Mouse (Mus musculus) liver, postnatal 0 days (tissue): ENCODE measurements around the gene 1700025G04Rik. TPM values are rescaled to one million over a fixed set of nuclear protein-coding genes. Genes with fewer than 3 reads are reported as not detected.

ENCODE experiments used
- ATAC-seq: fragments of 200-750 bp; cut with Nextera tagmentation; 2 replicates; pipeline ENCODE4 v1.8.0; 2017; ENCODE audit warnings: mild to moderate bottlenecking, moderate library complexity
- DNase-seq: peaks from one replicate; pipeline ENCODE4 v3.0.0-alpha.2; 2016
- H3K27ac ChIP-seq: fragments of 300-500 bp; sonication (generic); 2 replicates; pipeline ENCODE4 v1.5.1; 2014; ENCODE audit warnings: antibody characterized with exemption, moderate library complexity, mild to moderate bottlenecking, low read depth
- H3K27me3 ChIP-seq: fragments of 300-500 bp; sonication (generic); 2 replicates; pipeline ENCODE4 v1.6.1; 2014; ENCODE audit warnings: low read length, control low read depth, mixed read lengths; ENCODE audit not compliant: insufficient read depth
- H3K36me3 ChIP-seq: fragments of 300-500 bp; sonication (generic); replicated peaks from 2 replicates; pipeline ENCODE4 v1.6.1; 2014; ENCODE audit warnings: mild to moderate bottlenecking, control low read depth, low read length, moderate library complexity, mixed read lengths; ENCODE audit not compliant: insufficient read depth
- H3K4me1 ChIP-seq: fragments of 300-500 bp; sonication (generic); 2 replicates; pipeline ENCODE4 v1.6.1; 2014; ENCODE audit warnings: antibody characterized with exemption, mild to moderate bottlenecking, control low read depth; ENCODE audit not compliant: insufficient read depth
- H3K4me2 ChIP-seq: fragments of 300-500 bp; sonication (generic); 2 replicates; pipeline ENCODE4 v1.6.1; 2014; ENCODE audit warnings: low read depth, mild to moderate bottlenecking, low read length, moderate library complexity, mixed read lengths
- H3K4me3 ChIP-seq: fragments of 300-500 bp; sonication (generic); 2 replicates; pipeline ENCODE4 v1.5.1; 2014; ENCODE audit warnings: low read depth, low read length
- H3K9ac ChIP-seq: fragments of 300-500 bp; sonication (generic); replicated peaks from 2 replicates; pipeline ENCODE4 v1.6.1; 2014; ENCODE audit warnings: mild to moderate bottlenecking, moderate library complexity
- H3K9me3 ChIP-seq: fragments of 300-500 bp; sonication (generic); 2 replicates; pipeline ENCODE4 v1.6.1; 2016; ENCODE audit warnings: mild to moderate bottlenecking, control low read depth, low read length, mixed read lengths
- CTCF ChIP-seq: sonication (generic); IDR thresholded peaks from 2 replicates; pipeline ENCODE4 v1.5.1; 2016; ENCODE audit warnings: antibody characterized with exemption, low read depth
- EP300 ChIP-seq: IDR thresholded peaks from 2 replicates; pipeline ENCODE4 v1.6.1; 2016; ENCODE audit warnings: antibody characterized with exemption, low read depth, mild to moderate bottlenecking
- WGBS: fragments of 180-500 bp; shearing (Covaris S2); extraction: QIAGEN DNeasy Blood & Tissue Kit; methylation state at CpG from one replicate; pipeline ENCODE4 v1.1.7; 2014; ENCODE audit not compliant: insufficient replicate concordance; 5-methylcytosine and 5-hydroxymethylcytosine counted together
- polyA plus RNA-seq: library from polyadenylated mRNA; unstranded; fragments of >200 nt; fragmentation: Nextera tagmentation; extraction: Ambion mirVana; gene quantifications from 2 replicates; pipeline ENCODE4 v1.2.1, GENCODE M21; 2015

Gene 1700025G04Rik
- polyA plus RNA-seq, 1 experiment from 2014 or later = 3.0 TPM

DNA sequence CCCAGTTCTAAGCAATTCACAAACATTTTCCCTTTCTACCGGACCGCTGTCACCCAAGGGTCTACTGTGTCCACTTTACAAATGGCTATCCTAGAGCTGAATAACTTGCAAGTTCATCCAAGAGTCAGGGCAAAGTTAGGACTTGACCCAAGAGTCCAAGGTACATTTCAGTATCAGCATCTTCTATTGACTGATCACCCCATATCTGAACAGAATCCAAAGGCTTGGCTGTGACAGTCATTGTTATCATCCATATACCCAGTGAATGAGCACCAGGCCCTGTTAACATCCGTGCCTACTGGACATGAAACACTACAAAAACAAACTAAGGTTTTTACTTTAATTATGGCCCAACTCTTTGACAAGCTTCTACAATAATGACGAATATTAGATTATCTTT is 48.9 kb downstream of the 1700025G04Rik start:
- no peak for TF ChIP-seq EP300

DNA sequence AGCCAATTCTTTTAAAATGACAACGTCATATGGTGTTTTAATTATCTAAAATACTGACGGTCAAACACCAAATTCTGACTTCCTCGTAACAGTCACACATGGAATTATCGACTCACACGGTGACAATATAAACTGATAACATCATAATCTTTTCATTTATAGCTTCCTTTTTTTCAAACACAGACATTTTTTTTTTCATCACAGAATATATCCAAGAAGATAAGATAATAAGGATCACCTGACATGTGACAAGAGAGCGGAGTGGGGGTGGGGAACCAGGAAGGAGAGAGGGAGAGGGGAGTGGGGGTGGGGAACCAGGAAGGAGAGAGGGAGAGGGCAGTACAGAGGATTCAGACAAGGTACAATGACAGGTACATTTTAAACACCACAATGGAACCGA is 49.9 kb downstream of the 1700025G04Rik start:
- ATAC-seq = no peak
- Histone ChIP-seq H3K27ac (no peak overlapping the region), H3K36me3 (no peaks in the 10 kb centered on the region), H3K4me1 (peaks cover 10% of the 10 kb centered on the region), H3K4me3 (no peak overlapping the region), H3K27me3 (no peaks in the 10 kb centered on the region), H3K4me2 (no peak overlapping the region), H3K9me3 (no peaks in the 10 kb centered on the region), H3K9ac (no peak overlapping the region)
- 64% methylated on average over 7 of the region's 7 CpGs for WGBS
- DNase-seq = no peak
- no peak for TF ChIP-seq EP300
- TF ChIP-seq CTCF = no peak

More for the DNA sequence above, 48.9 kb downstream of the 1700025G04Rik start:
- H3K27ac ChIP-seq = no peak overlapping the region
- no peaks in the 10 kb centered on the region for H3K27me3 ChIP-seq
- ATAC-seq = no peak
- H3K9ac ChIP-seq = no peak overlapping the region
- WGBS = 78% methylated on average over 4 of the region's 4 CpGs
- no peak overlapping the region for H3K4me3 ChIP-seq
- H3K9me3 ChIP-seq = no peaks in the 10 kb centered on the region
- no peak for DNase-seq
- peaks cover 10% of the 10 kb centered on the region for H3K4me1 ChIP-seq
- H3K4me2 ChIP-seq = no peak overlapping the region
- no peaks in the 10 kb centered on the region for H3K36me3 ChIP-seq

DNA sequence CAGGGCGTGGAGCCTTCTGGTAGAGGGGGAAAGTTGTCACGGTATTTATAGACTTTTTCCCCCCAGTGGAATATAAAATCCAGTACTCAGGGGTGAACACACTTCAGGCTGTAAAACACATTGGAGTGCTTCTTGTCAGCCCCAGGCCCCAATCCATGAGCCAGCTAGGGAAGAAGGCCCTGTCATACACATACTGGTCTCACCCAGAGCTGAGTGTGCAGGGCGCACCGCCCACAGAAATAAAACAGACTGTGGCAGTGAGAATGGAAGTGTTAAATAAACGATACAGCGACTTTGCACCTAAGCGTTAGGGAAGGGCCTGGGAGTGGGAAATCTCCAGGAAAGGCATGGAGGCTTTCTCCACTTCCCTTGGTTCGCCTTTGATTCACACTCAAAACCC is 50.3 kb downstream of the 1700025G04Rik start:
- no peak for ATAC-seq
- Histone ChIP-seq H3K27ac (no peak overlapping the region), H3K9ac (no peak overlapping the region)

DNA sequence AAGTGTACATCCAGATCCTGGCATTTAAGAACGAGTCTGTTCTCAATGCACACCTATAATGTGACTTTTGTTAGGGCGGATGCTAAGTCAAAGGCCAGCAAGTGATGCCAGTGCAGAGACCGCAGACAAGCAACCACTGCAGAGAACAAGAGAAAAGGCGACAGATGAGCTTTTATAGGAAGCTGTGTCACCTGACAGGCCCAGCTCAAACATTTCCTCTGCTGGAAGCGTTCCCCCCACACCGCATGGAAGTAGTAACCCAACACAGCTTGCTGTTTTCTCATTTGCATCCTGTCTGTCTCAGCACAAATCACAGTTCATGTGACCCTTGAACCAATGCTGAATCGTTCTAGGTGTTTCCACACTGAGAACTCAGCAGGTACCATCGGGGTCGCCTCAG is 51.8 kb downstream of the 1700025G04Rik start:
- Histone ChIP-seq H3K4me3 (no peak overlapping the region), H3K4me2 (no peak overlapping the region), H3K36me3 (no peaks in the 10 kb centered on the region), H3K9me3 (no peaks in the 10 kb centered on the region), H3K4me1 (peaks cover 10% of the 10 kb centered on the region), H3K27ac (no peak overlapping the region), H3K9ac (no peak overlapping the region), H3K27me3 (no peaks in the 10 kb centered on the region)
- WGBS = 53% methylated on average over 9 of the region's 9 CpGs
- ATAC-seq = no peak
- no peak for DNase-seq
- no peak for TF ChIP-seq CTCF
- TF ChIP-seq EP300 = no peak

More for the DNA sequence above, 50.3 kb downstream of the 1700025G04Rik start:
- H3K4me1 ChIP-seq = peaks cover 10% of the 10 kb centered on the region
- H3K4me3 ChIP-seq = no peak overlapping the region
- no peak for DNase-seq
- 76% methylated on average over 8 of the region's 8 CpGs for WGBS
- TF ChIP-seq CTCF (no peak), EP300 (no peak)
- no peaks in the 10 kb centered on the region for H3K27me3 ChIP-seq
- no peak overlapping the region for H3K4me2 ChIP-seq
- H3K36me3 ChIP-seq = no peaks in the 10 kb centered on the region
- H3K9me3 ChIP-seq = no peaks in the 10 kb centered on the region

DNA sequence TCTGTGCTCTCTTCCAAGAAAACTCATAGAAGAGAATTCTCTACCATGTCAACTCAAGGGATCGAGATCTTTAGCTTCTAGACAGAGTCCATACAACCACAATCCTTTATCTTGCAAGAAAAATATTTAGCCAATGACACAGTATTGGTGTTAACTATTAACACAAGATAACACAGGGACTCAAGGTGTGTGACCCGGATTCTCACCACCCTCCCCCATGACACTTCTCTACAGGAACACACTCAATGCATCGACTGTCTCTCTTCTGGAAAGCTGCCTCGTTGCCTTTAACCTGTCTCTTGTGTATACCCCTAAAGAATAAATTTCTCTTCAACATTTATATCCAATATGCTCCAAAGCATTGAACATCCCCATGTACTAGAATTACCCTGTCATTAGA is 52.3 kb downstream of the 1700025G04Rik start:
- peaks cover 10% of the 10 kb centered on the region for H3K4me1 ChIP-seq
- TF ChIP-seq CTCF (no peak), EP300 (no peak)
- DNase-seq = no peak
- H3K4me3 ChIP-seq = no peak overlapping the region
- H3K36me3 ChIP-seq = no peaks in the 10 kb centered on the region
- H3K4me2 ChIP-seq = no peak overlapping the region
- H3K27me3 ChIP-seq = no peaks in the 10 kb centered on the region
- WGBS = 39% methylated on average over 4 of the region's 4 CpGs
- H3K27ac ChIP-seq = no peak overlapping the region
- H3K9ac ChIP-seq = no peak overlapping the region
- peak; percentile 54; the same call in 1 of the 2 replicates for ATAC-seq
- no peaks in the 10 kb centered on the region for H3K9me3 ChIP-seq

DNA sequence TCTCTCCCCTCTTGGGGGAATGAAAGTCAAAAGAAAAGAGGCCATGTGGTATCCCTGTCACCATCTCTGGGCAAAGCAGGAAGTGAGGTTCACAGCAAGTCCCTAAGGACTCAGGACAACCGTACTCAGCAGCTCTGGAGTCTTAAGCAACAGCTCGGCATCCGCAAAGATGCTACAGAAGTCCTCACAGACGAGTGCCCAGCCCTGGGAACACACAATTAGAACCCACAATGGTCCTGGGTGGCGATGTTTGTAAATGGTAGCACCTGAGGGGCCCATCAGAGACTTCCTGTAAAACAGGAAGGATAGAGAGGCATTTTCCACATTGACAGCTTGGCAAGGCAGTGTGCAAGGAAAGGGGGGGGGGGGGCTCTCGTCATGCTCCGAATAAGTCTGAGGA is 55.2 kb downstream of the 1700025G04Rik start:
- Histone ChIP-seq H3K4me3 (no peak overlapping the region), H3K27ac (no peak overlapping the region), H3K9me3 (no peaks in the 10 kb centered on the region), H3K27me3 (no peaks in the 10 kb centered on the region), H3K36me3 (no peaks in the 10 kb centered on the region), H3K4me1 (peaks cover 10% of the 10 kb centered on the region), H3K4me2 (no peak overlapping the region), H3K9ac (no peak overlapping the region)
- 47% methylated on average over 7 of the region's 7 CpGs for WGBS
- DNase-seq = no peak
- no peak for TF ChIP-seq EP300
- no peak for TF ChIP-seq CTCF
- no peak for ATAC-seq

DNA sequence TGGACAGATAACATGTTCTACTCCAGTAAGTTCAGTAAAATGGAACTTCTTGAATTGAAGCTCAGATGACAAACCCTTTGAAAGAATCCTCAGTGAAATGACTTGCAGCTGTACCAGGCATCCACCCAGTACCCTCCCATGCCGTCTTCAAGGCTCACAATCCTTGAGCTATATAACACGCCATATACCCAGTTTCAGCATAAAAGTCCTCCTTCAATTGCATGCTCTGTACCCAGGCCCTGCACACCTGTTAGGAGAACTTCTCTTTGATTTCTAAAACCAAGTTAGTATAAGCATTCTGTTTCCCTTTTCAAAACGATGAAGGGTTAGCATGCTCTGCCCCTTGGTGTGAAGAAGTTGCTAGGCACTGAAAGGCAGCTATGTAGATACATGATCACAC is 56.2 kb downstream of the 1700025G04Rik start:
- no peak for DNase-seq
- Histone ChIP-seq H3K4me2 (no peak overlapping the region), H3K27me3 (no peaks in the 10 kb centered on the region), H3K4me3 (no peak overlapping the region), H3K4me1 (peaks cover 10% of the 10 kb centered on the region), H3K9me3 (no peaks in the 10 kb centered on the region), H3K36me3 (no peaks in the 10 kb centered on the region), H3K9ac (no peak overlapping the region), H3K27ac (no peak overlapping the region)
- no peak for ATAC-seq
- WGBS = 76% methylated on average over 3 of the region's 3 CpGs
- TF ChIP-seq CTCF = no peak
- no peak for TF ChIP-seq EP300
